Mouse (Mus musculus) induced T-regulatory cell, adult 2 months (primary cell): ENCODE results near the gene Ret.

ENCODE experiments used
- DNase-seq: peaks from one replicate; pipeline ENCODE4 v3.0.0-alpha.2; 2012; ENCODE audit warnings: low read depth

Ret gene

DNA sequence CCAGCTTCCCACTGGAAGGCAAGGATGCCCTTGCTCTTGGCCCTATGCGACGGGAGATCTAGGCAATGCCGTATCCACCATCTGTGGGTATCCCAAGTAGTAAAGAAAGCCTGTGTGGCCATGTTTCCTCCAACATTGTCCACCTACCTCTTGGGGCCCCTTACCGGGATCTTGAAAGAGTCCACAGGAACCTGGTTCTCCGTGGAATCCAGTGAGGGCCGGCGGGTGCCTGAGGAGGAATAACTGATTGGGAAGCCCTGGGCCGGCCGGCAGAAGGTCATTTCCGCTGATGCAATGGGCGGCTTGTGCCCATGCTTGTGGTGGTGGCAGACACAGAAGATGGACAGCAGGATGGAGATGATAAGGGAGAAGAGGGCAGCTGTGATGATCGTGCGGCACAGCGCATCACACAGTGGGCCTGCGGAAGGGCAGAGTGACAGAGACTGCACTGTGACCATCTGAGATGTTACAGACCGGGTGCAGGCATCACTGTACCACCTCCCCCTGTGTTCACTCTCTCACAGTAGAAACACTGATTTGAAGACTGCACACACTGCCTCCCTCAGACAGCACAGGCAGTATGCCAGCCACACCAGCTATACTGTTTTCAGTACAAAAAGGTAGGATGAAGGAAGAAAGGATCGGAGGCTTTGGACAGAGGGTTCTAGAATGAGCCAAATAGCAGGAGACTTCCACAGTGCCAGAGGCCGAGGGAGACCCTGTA, 24.1 kb downstream of the Ret start:
- no peak for DNase-seq

- no peak for DNase-seq
These were observed 26.1 kb downstream of the Ret start for GRCm38 (mm10) chr6:118171386-118171785.

DNA sequence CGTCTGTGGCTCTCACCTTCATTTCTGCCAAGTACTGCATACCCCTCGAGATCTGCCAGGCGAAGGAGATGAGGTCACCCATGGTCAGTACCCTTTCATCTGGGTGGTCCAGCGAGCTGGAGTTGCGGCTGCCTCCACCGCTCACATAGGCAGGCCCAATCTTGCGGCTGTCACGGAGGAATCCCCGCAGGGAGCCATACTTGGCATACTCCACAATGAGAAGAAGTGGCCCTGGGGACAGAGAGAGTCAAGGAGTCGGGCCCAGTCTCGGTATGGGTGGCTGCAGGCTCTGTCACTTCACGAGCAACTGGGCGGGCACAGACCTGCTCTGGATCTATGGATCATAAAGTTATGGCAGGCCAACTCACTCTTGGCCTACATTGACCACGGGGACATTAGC, 29.4 kb downstream of the Ret start:
- DNase-seq, result no peak

DNA sequence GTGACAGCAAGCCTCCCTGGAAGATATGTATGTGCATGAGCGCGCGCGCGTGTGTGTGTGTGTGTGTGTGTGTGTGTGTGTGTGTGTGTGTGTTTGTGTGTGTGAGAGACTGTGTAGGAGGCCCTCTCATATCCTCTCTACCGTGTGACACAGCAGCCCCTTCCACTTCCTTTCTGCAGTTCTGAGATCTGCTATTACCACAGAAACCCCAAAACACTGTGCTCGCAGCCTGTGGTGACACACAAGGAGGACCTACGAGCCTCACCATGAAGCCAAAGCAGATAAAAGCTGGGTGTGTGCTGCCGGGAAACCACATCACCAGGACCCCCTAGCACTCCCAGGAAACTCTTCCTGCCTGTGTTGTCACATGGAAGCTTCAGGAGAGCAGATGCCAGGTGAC, 30.5 kb downstream of the Ret start:
- peak; percentile 84 for DNase-seq

DNA sequence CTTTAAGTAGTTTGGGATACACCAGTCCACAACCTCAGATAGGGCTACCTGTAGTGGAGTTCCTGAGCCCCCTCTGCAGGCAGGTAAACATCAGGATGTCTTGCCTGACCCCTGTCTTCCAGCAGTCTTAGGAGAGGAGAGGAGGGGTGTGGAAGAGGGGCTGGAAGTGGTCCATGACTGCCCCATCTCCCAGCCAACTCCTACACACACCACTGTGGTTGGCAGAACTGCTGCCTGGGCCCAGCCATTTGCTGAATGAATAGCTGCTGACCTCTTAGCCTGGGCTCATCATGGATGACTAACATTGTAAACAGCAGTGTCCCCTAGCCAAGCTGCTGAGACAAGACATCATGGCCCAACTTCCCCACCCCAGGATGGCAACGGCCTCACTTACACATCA, 32.0 kb downstream of the Ret start:
- DNase-seq, result no peak

DNA sequence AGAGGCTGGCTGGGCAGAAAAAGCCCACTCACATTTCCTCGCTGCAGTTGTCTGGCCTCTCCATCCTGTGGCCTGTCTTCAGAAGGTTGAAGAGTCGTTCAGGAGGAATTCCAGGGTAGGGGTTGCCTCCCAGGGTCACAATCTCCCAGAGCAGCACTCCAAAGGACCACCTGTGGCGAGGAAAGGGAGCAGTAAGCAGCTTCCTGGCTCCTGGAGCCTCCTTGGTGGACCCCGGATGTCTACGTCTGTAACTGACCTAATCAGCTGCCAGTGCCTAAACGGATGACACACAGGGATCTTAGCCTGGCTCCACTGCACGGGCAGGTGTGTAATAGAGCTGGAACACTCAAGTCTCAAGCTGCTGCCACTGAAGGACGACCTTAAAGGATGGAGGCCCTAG, 32.8 kb downstream of the Ret start:
- no peak for DNase-seq

DNA sequence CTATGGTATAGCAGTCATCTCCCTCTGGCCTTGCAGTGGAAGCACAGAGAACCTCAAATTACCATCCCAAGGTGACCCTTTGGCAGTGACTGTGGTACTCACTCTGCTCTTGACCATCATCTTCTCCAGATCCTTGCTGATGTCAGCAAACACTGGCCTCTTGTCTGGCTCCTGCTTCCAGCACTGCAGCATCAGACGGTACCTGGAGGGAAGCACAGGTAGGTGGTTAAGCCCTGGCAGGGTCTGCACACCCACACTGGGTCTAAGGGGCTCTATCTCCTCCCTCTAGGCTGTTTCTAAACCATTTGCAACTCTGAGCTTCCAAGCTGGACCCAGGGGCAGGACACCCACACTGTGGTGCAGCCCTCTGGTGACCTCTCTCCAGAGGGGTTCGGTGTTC, 34.4 kb downstream of the Ret start:
- no peak for DNase-seq

- DNase-seq, result no peak
These were observed 34.9 kb downstream of the Ret start for GRCm38 (mm10) chr6:118162457-118163082.

DNA sequence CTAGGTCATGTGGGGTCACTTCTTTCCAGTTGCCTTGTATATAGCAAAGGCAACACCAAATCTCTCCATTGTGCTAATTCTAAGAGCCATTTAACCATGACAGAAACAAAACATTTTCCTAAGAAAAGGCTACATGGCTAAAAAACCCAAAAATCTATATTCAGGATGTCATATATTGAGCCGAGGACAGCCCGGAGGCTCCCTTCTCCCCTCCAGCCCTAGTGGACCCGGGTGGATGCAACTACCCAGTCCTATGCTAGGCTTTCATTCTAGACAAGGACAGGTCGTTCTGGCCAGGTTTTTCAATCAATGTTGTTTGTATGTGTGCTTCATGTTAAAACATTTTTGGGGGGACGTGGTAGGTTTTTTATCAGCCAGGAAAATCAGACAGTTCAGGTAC, 44.4 kb downstream of the Ret start:
- no peak for DNase-seq

DNA sequence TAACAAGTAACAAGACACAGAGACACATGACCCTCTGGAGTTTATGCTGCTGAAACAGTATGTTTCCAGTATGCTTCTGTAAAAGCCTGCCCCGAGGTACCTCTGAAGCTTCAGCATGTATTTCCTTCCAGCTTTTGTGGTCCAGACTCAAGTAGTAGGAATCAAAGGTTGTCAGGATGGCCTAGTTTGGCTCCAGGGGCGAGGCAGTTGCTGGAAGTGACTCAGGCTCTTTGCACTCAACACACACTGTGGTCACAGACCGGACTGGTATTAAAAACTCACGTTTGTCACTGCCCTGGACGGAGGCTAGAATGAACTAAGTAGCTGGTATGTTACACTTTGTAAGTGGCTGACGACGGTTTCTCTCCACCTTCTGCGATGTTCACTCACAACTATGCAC, 46.5 kb downstream of the Ret start:
- DNase-seq, result no peak

DNA sequence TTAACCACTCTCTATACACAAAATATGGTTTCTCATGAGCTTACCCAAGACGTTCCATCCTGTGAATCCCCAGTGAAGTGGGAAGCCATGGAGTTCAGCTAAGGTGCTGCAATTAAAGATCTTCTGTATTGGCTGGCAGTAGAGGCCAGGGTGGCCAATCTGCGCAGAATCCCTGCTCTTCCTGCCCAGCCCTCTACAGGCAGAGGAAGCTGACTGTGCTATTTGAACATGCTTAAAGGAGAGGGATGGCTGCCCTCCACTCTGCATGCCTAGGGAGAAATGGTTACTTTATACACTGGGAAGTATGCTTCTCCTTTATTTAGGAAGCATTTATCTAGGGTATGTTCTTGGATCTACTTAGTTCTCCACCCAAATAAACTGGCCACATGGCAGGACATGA, 47.0 kb downstream of the Ret start:
- no peak for DNase-seq

DNA sequence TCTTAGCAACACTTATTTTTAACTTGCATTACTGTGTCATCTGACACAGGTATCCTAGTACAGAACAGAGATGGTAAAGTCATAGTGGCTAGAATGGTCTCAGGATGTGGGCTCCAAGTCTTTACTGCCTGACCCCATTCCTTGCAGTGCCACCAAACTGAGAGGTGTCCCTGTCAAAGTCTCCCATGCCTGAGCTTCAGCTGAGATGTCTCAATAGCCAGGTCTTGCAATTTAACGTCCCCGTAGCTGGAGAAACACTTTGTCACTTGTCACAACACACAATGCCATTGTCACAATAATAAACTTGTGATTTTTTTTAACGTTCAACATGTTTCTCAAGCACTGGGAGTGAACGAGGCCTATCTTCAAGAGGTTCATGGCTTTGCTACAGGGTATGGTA, 47.4 kb downstream of the Ret start:
- no peak for DNase-seq

DNA sequence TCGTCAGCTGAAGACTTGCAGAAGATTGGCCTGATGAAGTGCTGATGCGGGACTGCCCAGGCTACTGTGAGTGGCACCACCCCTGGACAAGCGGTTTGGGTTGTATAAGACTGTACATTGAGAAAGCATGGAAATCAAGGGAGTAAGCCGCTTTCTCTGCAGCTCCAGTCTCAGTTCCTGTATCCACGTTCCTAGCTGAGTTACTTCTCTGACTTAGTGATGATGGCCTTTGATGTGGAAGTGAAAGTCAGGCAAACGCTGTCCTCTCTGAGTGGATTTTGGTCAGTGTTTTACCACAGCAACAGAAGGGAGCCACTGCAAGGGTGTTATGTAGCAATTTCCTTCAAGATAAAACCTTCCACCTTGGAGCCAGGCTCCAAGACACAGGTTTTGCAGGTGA, 56.6 kb downstream of the Ret start:
- no peak for DNase-seq

DNA sequence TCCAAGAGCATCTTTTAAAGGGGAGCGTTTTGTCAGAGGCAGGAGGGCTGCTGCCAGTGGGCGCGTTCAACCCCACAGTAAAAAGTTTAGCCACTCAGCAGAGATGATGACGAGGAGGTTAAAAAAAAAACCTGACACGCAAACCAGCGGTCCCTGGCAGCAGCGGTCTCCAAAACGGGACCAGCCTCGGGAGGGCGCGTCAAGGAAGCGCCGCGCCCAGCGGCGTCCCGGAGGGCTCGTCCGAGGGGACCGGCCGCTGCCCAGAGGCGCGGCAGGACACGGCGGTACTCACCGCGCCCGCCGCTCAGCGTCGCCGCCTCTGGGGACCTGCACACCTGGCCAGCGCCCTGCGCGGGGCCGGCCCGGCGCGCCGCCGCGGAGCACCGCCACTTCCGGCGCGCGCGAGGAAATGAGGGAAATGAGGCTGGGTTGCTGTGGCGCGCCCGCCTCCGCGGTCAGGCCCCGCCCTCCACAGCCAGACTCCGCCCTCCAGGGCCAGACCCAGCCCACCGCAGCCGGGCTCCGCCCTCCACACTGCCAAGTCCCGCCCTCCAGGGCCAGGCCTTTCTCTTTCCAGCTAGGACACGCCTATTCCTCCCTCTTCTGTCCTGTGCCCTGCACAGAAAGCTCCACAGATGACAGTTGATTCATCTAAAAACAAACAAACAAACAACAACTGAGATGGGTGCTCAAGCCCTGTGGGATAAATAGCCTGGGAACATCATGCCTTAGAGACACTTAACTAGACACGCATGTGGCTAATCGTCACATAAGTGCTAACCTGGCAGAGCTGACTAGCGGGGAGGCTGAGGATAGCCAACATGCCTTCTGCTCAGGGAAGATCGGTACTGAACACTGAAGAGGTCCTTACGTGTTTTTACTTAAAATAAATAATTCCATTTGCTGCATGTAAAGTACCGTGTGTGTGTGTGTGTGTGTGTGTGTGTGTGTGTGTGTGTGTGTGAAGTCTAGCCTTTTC, 58.5 kb downstream of the Ret start, which contains the start of gene Csgalnact2:
Csgalnact2 (minus strand) TSS at position 410 of the 979 bp plus-strand sequence.
- peak; percentile 93 for DNase-seq

- DNase-seq, result peak; percentile 9
These were observed 60.4 kb downstream of the Ret start for GRCm38 (mm10) chr6:118137148-118137547.

DNA sequence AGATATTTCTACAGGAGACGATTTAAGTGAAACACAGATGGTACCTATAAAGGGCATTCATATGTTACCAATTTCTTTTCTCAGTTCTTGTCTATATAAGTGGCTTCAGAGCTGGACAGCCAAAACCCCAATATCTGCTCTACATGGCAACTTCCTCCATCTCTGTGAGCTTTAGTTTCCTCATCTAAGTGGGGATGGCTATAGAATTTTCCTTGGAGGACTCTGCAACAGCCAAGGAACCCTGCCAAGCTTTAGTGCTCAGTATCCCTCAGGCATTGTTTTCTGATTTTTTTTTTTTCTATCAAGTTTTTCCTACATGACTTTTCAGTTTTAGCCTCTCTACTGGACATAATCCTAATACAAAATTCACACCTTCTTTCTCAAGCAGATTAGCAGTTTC, 63.1 kb downstream of the Ret start:
- no peak for DNase-seq

DNA sequence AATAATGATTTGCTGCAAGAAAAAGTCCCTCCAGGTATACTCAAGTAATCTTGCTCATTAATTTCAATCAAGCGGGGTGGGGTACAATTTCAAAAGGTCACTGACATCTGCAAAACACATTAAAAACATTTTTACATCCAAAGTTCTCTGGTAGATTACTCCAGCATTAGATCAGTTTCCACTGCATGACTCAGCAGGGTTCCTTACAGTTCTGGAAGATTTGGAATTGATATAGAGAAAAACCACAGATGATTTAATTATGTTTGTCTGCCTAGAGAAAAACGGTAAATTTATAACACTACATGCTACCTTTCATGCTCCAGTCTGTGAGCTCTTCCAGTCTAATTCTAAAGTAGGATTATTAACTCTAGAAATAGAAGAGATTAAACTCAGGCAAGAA, 67.5 kb downstream of the Ret start:
- DNase-seq, result no peak

DNA sequence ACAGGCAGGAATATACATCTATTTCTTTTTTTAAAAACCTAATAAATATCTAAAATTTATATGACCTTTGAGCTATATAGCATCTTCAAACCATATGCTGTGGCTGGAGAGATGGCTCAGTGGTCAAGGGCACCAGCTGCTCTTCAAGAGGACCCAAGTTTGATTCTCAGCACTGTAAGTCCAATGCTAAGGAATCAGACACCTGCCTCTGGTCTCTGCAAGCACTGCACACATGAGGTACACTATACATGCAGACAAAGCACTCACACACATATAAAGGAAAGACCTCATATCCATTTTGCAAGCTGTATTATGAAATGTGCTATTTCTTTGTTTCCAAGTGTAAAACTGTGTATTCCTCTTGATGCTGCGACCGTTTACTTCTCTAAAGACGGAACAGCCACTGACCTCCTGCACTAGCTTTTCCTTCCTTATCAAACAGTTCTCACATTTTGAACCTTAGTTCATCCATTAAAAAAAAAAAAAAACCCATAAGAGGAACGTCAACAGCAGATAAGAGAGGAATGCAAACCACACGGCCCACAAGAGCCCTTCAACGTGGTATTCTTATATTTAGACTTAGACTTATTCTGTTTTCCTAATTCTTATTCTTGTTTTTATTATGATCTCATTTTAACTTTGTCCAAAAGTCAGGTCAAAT, 69.6 kb downstream of the Ret start:
- DNase-seq, result no peak

DNA sequence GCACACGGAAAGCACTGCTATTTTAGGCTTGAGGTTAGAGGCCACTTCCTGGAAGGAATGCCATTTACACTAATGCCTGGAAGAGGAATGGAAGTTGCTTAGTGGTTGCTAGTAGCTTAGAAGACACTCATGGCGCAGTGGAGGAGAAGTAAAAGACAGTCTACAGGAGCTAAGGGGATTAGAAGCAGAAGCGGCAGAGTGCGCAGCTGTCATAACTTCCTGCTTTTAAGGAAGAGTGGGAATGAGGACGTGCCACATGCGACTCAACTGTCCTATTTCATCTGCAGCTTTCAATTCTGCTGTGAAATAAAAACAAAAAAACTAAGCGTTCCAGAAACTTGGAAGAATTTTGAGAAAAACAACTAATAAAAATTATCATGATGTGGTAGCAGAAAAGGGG, 70.3 kb downstream of the Ret start:
- DNase-seq, result no peak

GRCm38 (mm10) chr6:118126577-118126976, 70.9 kb downstream of the Ret start:
- DNase-seq, result no peak

DNA sequence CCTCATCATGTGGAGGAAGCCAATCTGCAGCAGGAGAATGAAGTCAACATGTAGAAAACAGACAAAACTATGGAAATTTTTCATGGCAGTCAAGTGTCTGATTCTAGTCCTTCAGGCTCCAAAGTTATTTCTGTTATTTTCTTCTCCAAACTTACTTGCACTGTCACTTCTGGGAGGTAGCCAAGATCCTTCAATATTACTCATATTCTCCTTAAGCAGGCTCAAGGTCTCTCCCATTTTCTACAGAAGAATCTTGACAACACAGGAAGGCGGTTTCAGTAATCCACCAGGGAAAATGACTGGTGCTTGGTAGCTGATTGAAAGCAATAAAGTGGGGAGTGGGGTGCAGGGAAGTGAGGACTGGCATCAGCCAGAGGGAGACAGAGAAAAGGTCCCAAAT, 74.8 kb downstream of the Ret start:
- DNase-seq, result no peak

- no peak for DNase-seq
These were observed 85.7 kb downstream of the Ret start for GRCm38 (mm10) chr6:118111810-118112209.
